Mouse (Mus musculus): Measurements from ENCODE around the gene Crhr1.

DNA sequence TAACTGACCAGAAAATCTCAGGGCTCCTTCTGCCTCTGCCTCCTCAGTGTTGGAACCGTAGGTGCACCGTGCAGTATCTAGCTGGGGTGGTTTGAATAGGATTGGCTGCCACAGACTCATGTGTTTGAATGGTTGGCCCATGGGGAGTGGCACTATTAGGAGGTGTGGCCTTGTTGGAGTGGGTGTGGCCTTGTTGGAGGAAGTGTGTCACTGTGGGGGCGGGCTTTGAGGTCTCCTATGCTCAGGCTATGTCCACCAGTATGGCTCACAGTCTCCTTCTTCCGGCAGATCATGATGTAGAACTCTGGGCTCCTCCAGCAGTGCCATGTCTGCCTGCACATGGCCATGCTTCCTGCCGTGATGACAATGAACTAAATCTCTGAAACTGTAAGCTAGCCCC is 89.1 kb downstream of the Crhr1 start:
- TF ChIP-seq CTCF (IDR thresholded peaks at IDR 0.05; ENCODE audit: low read depth) (no peak), EP300 (IDR thresholded peaks at IDR 0.05; ENCODE audit: low read depth) (no peak)

Data from liver, postnatal 0 days (tissue).